Mouse (Mus musculus): ENCODE data around the gene Cyb5d1.

DNA sequence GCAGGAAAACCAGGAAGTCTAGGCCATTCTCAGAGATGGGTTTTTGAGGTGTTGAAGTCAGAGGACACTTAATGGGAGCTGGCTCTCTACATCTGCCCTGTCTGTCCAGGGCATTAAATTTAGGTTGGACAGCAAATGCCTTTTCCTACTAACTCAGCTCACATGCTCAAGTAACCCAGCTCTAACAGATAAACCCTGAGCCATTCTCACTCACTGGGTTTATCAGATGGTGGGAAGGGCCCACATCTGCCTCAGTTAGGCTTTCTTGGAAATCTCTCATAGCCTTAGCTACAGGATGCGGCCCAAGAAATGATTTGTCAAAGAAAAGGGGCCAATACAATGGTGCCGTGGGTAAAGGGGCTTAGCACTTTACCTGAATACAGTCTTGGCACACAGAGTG, 30.8 kb upstream of the Cyb5d1 start:
- TF ChIP-seq TCF3 (IDR thresholded peaks at IDR 0.05; ENCODE audit: insufficient read length, low read depth) (no peak), POLR2A (IDR thresholded peaks at IDR 0.05; ENCODE audit: insufficient read length, low read depth) (no peak), POLR2AphosphoS2 (IDR thresholded peaks at IDR 0.05; ENCODE audit: insufficient read length, low read depth) (no peak), MAX (IDR thresholded peaks at IDR 0.05; ENCODE audit: low read depth) (no peak), CEBPB (IDR thresholded peaks at IDR 0.05; ENCODE audit: insufficient read depth, poor library complexity, severe bottlenecking) (no peak)

Data from myocyte (in vitro differentiated cells).